Mouse (Mus musculus): ENCODE measurements around the gene Tmem209.

The Tmem209 gene

DNA sequence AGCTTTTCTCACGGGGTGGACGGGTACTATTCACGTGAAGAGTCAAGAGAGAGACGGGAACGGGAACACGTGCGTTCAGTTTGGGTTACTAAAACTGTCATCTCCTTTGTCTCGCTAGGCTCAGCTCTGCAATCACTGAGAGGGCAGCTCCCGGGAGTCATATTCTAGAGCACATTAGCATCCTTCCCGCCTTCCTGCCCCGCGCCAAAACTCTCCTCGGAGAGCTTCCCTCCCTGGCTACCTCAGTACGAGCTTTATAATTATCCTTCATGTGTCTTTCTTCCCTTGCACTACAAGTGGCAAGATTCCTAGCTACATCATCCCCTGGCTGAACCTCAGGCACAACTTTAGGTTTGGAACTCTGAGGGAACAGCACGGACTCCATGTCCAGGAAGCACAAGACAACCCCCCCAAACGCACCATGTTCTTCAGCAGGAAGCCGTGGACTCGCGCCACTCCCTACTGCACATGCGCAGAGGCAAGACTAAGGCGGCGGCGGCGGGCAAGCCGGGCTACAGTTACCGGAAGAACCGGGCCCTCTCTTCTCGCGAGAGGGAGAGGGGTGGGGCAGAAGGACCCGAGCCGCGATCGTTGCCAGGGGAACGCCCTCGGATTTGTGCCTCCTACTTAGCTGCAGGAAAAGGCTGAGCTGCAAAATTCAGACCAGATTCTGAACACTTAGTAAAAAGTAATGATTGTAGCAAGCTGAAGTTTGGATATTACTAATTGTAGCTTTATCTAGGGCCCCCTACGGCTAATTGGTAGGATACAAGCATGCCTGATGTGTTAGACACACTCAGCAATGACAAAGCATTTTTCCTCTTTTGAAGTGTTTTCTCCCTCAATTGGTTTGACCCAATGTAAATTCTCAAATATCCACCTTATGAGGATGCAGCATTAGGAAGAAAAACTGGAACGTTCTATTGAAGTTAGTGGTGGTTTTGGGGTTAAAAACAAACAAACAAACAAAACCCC is at the start of gene Tmem209, which contains the start of gene Ssmem1:
TSS of gene Tmem209 (minus strand) at position 519 of the 975 bp plus-strand sequence.
TSS of gene Ssmem1 (plus strand) at position 585 of the 975 bp plus-strand sequence.
- DNase-seq (ENCODE audit: low spot score in 2 of 2): peak; percentile 99 to 100

DNA sequence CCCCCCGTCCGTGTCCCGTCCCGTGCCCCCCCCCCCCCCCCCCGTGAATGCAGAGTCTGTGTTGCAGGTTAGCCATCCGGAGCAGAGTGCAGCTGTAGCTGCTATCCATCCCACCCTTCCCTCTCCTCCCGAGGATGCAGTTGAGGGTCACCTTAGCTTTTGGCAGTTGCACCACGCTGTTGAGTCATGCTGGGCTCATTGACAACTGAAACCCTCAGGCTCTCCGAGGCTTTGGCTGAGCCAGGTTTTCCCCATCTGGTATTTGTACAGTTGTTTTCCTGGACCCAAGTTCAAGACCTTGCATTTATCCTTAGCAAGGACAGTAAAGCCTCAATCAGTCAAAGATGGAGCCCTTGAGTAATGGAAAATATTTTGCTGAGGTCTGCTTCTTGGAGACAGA is 46.5 kb upstream of the Tmem209 start:
- DNase-seq (ENCODE audit: low spot score in 2 of 2): peak in 1 of 2 experiments; percentile 35

DNA sequence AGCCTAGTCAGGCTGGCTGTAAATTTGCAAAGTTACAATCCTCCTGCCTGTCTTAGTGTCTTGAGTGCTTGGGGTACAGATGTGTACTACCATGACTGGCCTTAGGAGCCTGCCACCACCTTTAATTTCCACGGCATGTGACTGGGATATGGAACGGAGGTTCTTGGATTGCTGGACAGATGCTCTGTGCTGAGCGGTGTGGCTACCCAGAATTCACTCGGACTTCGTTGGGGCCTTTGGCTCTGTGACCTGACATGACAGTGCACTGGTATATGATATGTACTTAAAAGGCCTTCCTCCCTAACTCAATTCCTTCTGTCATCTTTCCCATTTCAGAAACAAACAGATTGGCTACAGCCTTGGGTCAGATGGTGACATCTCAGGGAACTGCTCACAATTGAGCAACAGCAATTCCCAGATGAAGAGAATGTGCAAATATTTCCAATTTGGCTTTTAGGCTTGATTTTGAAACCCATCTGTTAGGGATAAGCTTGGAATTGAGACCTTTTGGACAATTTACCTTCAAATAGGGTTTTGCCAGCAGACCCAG is 45.1 kb upstream of the Tmem209 start:
- no peak for DNase-seq (ENCODE audit: low spot score in 2 of 2)

DNA sequence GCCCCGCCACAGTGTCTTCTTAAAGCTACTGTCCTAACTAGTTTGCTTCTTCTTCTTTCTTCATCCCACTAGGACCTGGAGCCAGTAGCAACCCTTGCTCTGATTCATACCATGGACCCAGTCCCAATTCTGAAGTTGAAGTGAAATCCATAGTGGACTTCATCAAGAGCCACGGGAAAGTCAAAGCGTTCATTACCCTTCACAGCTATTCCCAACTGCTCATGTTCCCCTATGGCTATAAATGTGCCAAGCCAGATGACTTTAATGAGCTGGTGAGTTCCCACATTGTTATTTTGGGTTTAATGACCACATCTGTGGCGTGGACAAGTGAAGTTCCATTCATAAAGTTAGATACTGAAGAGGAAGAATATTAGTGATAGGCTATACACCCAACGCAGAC is 44.5 kb upstream of the Tmem209 start:
- DNase-seq (ENCODE audit: low spot score in 2 of 2): no peak

DNA sequence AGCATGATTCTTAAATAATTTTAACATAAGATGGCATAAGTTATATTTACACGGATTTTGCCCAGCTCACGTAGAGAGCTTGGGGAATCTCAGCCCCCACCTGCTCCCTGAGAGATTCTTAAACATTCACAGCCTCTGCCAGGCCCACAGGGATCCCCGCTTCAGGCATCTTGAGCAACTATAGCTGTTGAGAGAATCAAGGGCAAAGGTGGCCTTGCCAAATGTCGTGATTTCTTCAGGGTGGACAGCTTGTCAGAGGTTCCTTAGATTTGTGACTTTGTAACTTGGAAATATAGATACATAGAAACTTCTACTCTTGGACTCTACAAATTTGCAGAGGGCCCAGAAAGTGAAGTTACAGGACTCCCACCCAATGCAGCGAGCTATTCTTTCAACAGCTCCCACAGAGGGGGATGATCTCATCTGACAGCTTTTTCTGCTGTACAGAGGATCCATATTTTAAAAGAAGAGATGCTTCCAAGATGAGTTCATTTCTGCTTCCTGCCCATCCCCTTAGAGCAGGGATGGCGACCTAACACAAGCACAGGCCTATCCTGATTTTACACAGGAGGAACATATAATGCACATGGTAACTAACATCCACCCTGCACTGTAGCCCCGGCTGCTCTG is 43.9 kb upstream of the Tmem209 start:
- peak in 1 of 2 experiments; percentile 21 for DNase-seq (ENCODE audit: low spot score in 2 of 2)

DNA sequence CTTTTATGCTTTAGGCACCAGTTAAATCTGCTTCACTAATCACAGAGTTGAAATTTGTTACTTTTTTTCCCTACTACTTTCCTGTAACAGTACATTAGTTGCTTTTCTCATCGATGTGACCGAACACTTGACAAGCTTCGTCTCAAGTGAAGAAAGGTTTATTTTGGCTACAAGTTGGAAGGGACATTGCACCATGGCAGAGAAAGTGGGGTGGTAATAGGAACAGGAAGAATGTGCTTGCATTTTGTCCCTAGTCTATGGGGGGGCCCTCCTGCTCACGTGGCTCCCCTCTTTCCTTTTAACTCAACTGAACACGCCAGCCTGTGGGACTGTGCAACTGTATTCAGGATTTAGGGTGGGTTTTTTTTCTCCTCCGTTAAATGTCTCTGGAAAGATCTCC is 43.0 kb upstream of the Tmem209 start:
- DNase-seq (ENCODE audit: low spot score in 2 of 2): no peak

DNA sequence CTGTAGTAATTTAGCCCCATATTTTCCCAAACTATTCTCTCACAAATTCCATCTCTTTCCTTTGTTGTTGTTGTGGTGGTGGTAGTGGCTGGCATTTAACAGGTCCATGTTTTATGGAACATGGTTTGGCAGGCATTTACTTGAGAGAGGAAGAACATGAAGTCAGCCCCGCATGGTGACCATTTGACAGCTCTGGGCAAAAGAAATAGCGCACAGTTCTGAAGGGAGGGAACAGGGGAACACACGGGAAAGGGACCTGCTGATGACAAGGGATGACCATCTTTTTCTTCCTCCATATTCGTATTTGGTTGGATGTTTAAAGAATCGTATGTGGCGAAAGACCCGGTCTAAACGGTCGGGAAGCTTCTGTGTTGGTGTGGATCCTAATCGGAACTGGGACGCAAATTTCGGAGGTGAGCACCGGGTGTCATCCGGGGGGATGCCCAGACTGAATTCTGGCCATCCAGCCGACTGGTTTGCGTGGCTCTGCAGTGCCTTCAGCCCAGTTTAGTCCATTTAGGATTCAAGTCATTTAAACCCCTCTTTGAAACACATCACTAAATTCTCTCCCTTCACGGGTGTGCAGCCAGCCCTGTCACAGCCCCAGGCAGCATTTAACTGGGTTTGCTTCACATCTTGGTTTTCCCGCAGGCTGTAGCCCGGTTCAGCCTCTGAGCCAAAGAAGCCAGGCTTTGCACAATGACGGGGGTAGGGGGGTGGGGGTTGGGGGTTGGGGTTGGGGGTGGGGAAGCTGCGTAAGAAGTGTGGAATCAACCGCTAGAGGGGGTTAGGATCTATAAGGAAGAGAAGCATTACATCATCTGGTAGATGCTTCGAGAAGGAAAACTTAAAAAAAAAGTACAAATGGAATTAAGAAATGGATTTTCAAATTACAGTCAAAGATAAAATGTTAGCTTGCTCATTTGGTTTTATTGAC is 42.3 kb upstream of the Tmem209 start:
- DNase-seq (ENCODE audit: low spot score in 2 of 2): no peak

DNA sequence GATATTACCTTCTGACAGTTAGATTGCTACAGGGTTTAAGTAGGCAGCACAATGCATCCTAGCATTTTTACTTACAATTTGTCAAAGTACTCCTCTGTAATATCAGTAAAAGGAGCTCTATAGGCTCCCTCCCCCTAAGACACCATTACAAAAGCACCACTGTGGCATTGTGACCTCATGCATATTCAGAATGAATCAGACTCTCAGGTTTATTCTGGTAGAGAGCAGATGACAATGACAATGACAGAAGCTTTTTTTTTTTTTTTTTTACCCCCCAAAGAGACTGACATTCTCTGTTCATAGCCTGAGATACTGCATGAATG is 41.6 kb upstream of the Tmem209 start:
- DNase-seq (ENCODE audit: low spot score in 2 of 2): no peak

DNA sequence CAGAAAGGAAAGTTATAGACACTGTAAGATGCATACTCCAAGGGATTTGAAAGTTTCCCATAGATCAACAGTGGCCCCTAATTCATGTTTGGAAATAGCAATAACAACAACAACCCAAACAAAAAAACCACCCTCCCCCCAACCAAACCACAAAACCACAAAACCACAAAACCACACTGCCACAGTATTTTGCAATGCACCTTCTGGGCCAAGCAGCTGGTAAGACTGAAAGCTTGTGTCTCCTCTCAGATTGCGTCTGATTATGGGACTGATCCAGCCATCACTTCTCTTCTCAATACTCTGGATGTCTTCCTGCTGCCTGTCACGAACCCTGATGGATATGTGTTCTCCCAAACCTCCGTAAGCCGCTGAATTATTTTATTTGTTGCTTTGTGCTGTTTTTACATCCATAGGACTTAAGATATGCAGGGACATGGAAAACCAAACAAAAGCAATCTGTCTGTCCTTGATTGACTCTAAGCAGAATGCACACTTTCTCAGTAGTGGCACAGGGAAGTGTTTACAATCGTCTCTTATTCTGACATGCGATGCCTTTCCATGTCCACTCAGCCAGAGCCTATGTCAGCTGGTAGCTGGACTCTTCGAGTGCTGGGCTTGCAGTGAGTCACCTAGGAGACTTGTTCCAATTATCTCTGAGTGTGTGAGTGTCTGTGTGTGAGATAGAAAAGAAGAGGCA is 41.1 kb upstream of the Tmem209 start:
- no peak for DNase-seq (ENCODE audit: low spot score in 2 of 2)

DNA sequence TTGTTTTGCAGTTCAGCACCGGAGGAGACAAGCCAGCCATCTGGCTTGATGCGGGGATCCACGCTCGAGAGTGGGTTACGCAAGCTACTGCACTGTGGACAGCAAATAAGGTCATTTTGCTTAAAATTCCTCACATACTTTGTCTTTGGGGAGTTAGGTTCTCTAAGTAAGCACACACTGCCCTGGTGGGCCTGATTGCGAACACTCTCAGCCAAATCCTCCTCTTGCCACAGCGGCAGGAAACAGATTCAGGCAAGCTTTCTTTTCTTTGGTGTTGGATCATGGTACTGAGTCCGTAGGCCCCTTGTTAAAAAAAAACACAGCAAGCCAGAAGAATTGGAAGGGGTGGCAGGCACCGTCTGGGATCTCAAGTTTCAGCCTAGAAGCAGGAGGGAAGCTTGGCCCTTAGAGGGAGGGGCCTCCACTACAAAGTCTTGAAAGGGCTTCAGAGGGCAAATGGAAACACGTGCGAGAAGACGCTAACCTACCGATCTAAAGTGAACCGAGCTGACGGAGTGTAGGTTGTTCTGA is 39.7 kb upstream of the Tmem209 start:
- DNase-seq (ENCODE audit: low spot score in 2 of 2): peak in 1 of 2 experiments; percentile 9

DNA sequence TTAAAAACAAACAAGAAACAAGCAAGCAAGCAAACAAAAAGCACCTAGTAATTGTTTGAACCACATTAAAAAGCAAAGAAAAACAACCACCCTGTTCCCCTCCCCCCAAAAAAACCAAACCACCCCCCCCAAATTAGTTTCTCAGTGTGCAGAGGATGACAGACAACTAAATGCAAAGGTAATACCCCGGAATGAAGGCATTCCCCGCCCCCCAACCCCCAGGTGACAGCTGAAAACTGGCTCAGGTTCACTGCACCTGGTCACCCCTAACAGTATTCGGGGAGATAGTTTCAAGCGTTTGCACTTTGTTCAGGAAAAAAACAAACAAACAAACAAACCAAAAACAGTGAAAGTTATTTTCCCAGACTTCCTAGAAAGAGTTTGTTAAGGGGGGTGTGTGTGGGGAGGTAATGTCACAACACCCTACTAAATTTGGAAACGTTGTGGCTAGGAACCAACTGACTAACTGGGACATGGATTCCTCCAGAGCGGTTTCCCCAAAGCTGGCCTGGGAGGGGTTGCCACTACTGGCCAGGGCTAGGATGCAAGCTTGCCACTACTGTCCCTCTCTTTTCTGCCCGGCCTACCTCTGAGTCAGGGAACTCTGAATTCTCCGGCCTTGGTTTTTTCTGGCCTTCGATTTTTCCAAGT is 38.2 kb upstream of the Tmem209 start:
- DNase-seq (ENCODE audit: low spot score in 2 of 2): peak in 1 of 2 experiments; percentile 47

DNA sequence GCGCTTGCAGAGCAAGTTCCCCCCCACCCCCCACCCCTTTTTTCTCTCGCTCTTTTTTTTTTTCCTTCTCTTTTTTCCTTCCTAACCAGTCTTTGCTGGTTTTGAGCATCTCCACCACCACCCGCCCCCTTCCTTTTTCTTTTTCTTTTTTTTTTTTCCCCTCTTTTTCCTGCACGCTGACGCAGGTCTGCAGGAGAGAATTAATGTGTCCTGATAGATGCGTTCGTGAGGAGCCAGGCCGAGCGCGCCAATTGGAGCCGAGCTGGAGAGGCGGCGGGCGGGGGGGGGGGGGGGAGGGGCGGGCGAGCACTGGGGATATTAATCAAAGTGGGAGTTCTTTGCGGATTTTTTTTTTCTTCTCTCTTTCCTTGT is 37.7 kb upstream of the Tmem209 start:
- DNase-seq (ENCODE audit: low spot score in 2 of 2): no peak

DNA sequence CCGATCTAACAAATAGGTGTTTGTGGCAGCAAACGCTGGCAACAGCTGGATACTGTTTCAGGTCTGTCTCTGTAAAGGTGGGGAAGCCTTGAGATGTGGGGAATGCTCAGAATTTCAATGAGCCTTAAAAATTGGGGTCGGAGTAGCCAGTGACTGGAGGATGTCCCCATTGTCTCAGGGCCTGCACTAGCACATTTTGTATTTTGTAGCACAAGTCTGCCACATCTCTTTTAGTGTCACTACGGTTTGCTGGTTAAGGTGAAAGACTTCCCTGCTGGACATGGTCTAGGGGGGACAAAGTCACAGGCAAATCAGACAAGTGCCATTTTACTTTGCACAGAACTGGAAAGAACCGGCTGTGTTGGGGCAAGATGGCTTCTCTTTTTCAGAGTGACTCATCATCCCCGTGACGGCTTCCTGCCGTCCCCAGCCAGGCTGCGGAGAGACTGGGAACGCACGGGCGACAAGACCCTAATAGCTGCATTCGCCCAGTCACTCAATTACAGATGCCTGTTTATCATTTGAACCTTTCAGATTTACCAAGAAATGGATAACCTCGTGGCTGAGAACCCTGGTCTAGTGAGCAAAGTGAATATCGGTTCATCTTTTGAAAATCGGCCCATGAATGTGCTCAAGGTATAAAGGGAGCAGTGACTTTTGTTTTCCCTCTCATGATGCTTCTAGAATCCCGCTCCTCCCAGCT is 37.1 kb upstream of the Tmem209 start:
- no peak for DNase-seq (ENCODE audit: low spot score in 2 of 2)

DNA sequence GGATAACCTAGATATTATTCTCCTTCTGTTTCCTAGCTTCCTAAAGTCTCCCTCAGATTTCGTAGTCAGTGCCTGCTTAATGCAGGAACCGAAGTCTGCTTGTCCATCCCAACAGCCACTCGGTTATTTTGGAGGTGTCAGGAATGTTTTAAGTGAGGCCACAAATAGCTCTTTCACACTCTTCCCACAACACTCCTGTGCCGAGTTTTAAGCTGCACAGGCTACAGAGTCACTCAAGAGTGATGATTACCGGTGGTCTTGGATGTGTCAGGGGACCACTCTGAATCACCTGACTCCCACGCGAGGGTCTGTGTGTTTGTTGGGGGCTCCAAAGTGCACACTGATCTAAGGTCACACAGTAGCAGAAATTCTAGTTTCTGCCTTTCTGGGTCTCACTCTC is 36.1 kb upstream of the Tmem209 start:
- DNase-seq (ENCODE audit: low spot score in 2 of 2): no peak

DNA sequence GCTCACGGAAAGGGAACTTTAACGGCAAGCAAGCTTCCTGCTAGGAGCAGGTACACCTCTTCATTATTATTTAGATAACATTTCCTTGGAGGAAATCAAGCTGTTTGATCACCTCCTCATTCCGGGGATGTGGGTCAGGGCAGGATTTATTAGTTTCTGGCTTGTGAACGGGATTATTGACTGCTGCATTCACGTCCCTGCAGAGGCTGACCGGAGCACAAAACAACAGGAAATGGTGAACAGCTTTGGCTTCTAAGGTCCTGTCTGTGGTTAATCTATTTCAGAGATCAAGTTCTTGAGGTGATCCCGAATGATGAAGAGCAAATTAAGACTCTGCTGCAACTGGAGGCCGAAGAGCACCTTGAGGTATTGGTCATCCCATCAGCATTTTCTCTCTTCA is 34.3 kb upstream of the Tmem209 start:
- no peak for DNase-seq (ENCODE audit: low spot score in 2 of 2)

DNA sequence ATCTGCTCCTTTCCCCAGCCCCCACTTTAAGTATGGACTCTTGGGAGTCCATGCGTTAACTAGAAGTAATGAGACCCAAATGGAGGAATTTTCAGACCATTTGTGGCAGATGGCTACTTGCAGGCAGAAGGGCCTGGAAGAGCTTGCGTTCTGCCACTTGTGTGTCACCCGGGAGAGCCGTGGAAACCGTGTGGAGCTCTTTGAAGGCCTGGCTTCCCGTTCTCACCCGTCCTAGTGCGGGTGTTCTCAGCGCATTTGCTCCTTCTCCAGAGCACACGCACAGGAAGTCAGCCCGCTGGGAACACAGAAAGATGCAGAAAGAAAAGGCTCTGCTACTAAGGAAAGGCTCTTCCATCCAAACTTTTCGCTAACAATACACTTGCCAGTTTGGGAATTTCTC is 33.5 kb upstream of the Tmem209 start:
- DNase-seq (ENCODE audit: low spot score in 2 of 2): no peak

DNA sequence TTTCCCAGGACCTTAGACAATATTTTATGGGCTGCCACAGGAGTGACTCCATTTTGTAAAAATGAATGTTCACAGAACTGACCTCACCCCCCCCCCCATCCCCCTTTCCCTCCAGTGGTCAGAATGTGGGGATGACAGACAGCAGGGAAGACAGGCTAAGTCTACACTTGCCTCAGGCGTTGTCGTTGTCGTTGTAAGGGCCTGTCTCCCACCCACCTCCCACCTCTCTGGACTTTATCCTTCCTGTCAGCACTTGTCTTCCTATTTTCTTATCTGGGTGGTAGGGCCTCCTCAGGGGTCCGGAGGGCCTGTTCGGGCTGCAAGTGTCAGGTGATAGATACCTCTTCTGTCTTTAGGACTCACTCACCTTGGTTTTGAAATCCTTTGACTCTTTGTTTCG is 32.7 kb upstream of the Tmem209 start:
- DNase-seq (ENCODE audit: low spot score in 2 of 2): no peak

DNA sequence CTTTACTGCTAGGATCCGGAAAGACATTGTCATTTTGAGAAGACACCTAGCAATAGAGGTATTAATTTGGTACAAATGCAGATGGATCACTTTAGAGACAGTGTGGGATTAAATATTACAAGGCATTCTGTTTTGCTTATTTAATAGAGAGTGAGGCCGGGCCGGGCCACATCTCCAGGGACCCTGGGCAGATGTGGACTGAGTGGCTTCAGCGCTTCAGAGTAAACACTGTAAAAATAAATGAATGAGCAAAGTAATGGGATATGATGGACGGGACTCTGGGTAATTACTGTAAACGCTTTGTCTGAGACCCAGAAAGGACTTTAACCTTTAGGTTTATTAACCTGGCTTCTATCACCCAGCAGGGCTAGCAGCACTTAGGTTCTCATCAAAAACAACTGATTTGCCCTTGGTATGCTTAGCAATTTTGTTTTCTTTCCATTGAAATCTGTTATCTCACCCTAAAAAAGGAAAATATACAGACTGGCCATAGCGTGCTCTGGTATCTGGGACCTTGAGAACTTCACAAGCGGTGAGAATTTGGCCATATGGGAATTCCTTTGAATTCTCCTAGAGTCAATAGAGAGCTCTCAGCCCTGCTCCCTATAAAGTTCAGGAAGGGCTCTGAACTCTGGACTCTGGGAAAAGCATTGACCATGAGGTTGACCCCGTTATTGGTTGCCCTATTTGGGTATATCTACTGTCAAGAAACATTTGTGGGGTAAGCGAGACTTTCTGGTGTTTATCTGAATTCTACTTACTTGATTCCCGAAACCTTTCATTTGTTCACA is 31.6 kb upstream of the Tmem209 start, which contains the start of gene Cpa2:
TSS of gene Cpa2 (plus strand) at position 574 of the 791 bp plus-strand sequence.
- no peak for DNase-seq (ENCODE audit: low spot score in 2 of 2)

DNA sequence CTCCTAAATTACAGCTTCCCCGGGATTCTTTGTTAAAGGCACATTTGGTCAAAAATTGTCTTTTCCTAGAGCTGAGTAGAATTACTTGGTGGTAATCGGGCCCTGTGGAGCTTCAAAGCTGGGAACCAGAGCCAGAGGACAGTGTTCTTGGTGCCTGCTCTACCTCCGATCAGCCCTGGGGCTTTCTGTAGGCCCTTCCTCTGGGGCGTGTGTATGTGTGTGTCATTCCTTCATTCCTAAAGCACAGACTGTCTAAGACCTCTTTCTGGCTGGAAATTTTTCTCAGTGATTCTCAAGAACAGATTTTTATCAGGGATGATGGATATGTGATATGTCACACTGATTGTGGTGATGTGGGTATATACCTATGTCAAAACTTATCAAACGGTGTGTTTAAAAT is 29.2 kb upstream of the Tmem209 start:
- no peak for DNase-seq (ENCODE audit: low spot score in 2 of 2)

Data from urinary bladder, postnatal 36 days (tissue).